Mouse (Mus musculus) liver, adult 2 months (tissue): ENCODE results near the gene Rasa4.

ENCODE experiments used
- CTCF ChIP-seq: fragments of 200-500 bp; IDR thresholded peaks from 2 replicates; pipeline ENCODE4 v1.5.1; 2011; ENCODE audit warnings: low read depth, low read length, control low read depth
- POLR2A ChIP-seq: fragments of 200-500 bp; IDR thresholded peaks from 2 replicates; pipeline ENCODE4 v1.6.1; 2011; ENCODE audit warnings: low read length, control low read depth; ENCODE audit not compliant: insufficient read depth; ENCODE audit errors: extremely low read depth

DNA sequence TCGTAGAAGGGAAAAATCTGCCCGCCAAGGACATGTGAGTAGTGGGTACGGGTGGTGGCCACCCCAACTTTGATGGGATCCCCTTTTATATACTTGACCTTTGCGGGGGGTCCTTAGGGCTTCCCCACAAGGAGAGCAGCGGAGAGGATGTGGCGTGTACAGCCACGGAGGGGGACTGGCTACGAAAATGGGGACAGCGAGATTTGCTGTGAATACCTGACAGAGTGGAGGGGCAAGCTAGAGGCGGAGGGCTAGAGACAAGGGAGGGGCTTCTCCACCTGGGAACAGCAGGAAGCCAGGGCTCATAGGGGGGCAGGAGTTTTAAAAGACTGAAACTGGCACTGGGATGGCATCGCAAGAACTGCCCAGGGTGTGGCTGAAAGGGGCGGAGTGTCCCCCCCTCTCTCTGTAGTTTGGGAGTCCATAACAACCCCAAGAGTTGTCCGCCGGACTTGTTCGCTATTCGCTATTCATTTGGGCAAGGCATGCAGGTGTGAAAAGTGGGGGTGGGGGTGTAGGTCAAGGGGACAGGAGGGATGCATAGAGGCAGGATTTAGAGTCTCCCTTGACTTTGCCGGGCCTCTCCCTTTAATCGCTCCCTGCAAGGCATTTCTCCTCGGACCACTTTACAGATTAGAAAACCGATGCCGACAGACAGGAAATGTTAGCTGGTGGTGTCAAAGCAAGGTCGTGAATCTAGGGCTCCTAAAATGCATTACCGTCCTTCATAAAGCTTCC is 597 bp downstream of the Rasa4 start:
- TF ChIP-seq CTCF (no peak), POLR2A (no peak)
